13 mouse cellular contexts compared by ENCODE assay signal in the genomic region with DNA sequence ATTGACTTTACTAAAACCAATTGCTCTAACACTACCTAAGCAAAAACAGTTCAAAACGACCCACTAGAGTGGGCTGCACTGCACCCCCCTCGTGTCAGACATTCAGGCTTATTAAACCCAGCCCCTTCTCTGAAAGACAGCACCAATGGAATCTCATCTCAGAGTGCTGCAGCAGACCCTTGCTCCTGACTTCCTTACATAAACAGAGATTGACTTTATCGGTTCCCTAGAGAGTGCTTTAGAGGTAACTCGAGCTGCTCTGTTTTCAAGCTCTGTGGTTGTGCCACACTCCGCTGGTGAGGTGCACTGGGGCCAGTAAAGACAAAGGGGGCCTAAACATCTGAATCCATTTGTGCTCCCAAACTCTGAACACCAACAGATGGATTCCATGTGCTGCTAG.
DNase-seq lines count a peak whose midpoint lies in the region; ATAC-seq and TF ChIP-seq lines count a peak whose summit lies in the region.
"Had no signal": no experiment of that assay in that cellular context is flagged by ENCODE, and none has a peak within 500 bp of the region (broad histone marks: within the 10 kb centered on the region; RNA-seq: fewer than 3 reads in every experiment).

No protein-coding gene starts in this region.

- intact Hi-C loops in heart, postnatal 14 days (cut with DNase I): no loop called here

- H3K27me3 ChIP-seq in heart, embryonic 14.5 days (ENCODE audit: control insufficient read depth, insufficient read depth, low read length): no peaks in the 10 kb centered on the region
- no peaks in the 10 kb centered on the region for H3K27me3 ChIP-seq in midbrain, embryonic 11.5 days (ENCODE audit: control insufficient read depth, insufficient read depth, low read length)
- no peaks in the 10 kb centered on the region for H3K27me3 ChIP-seq in midbrain, postnatal 0 days (ENCODE audit: insufficient read depth, low read length)
- no peaks in the 10 kb centered on the region for H3K27me3 ChIP-seq in embryonic facial prominence, embryonic 13.5 days
- H3K27me3 ChIP-seq: midbrain, embryonic 15.5 days had no signal

- no peak overlapping the region for H3K4me3 ChIP-seq in heart, embryonic 14.5 days (ENCODE audit: control insufficient read depth in 1 of 2, insufficient read depth in 1 of 2, low read depth in 1 of 2, low read length in 2 of 2)
- H3K4me3 ChIP-seq in midbrain, embryonic 11.5 days (ENCODE audit: low read depth, low read length): no peak overlapping the region
- no peak overlapping the region for H3K4me3 ChIP-seq in midbrain, postnatal 0 days (ENCODE audit: low read depth, low read length)
- H3K4me3 ChIP-seq in embryonic facial prominence, embryonic 13.5 days: no peak overlapping the region
- H3K4me3 ChIP-seq: midbrain, embryonic 15.5 days had no signal

- no peak for DNase-seq in heart, postnatal 14 days
- peak; percentile 83 for DNase-seq in midbrain, embryonic 11.5 days (ENCODE audit: low spot score, missing footprints)
- no peak for DNase-seq in midbrain, postnatal 0 days (ENCODE audit: low spot score)
- DNase-seq in retina, embryonic 14.5 days (ENCODE audit: low spot score): peak; percentile 3
- no peak for DNase-seq in thymus, postnatal 14 days
- DNase-seq: adrenal gland, postnatal 25 days; cerebellum, adult 11-12 months; gastrocnemius, postnatal 10 days; lung, adult 2 months had no signal

- H3K4me1 ChIP-seq in heart, embryonic 14.5 days (ENCODE audit: control insufficient read depth in 2 of 2, insufficient read depth in 2 of 2, low read length in 2 of 2): peaks cover 7 to 14% of the 10 kb centered on the region in 2 experiments
- peaks cover 6% of the 10 kb centered on the region; the same call in 1 of the 2 replicates for H3K4me1 ChIP-seq in midbrain, embryonic 11.5 days (ENCODE audit: control insufficient read depth, insufficient read depth, low read length)
- no peaks in the 10 kb centered on the region for H3K4me1 ChIP-seq in midbrain, postnatal 0 days (ENCODE audit: insufficient read depth, low read length)
- peaks cover 22% of the 10 kb centered on the region for H3K4me1 ChIP-seq in embryonic facial prominence, embryonic 13.5 days

- no peaks in the 10 kb centered on the region for H3K9me3 ChIP-seq in heart, embryonic 14.5 days (ENCODE audit: control insufficient read depth, low read length)
- no peaks in the 10 kb centered on the region for H3K9me3 ChIP-seq in midbrain, embryonic 11.5 days (ENCODE audit: control insufficient read depth, low read length)
- no peaks in the 10 kb centered on the region for H3K9me3 ChIP-seq in midbrain, postnatal 0 days (ENCODE audit: low read length)
- no peaks in the 10 kb centered on the region for H3K9me3 ChIP-seq in embryonic facial prominence, embryonic 13.5 days
- H3K9me3 ChIP-seq: midbrain, embryonic 15.5 days had no signal

- ATAC-seq in heart, embryonic 14.5 days (ENCODE audit: insufficient number of reproducible peaks, insufficient read depth, low FRiP score, low read depth): no peak
- ATAC-seq in midbrain, embryonic 11.5 days (ENCODE audit: low FRiP score): no peak
- no peak for ATAC-seq in midbrain, postnatal 0 days (ENCODE audit: low FRiP score)
- peak; percentile 76 for ATAC-seq in embryonic facial prominence, embryonic 13.5 days (ENCODE audit: insufficient number of reproducible peaks, insufficient read depth, low FRiP score, low TSS enrichment, low read depth)
- ATAC-seq in erythroblast, adult 5-6 weeks (replicated peaks; ENCODE audit: low FRiP score, poor library complexity, severe bottlenecking): no peak
- ATAC-seq: midbrain, embryonic 15.5 days had no signal

- TF ChIP-seq CTCF in midbrain, postnatal 0 days (IDR thresholded peaks at IDR 0.05): no peak

- 4% methylated on average over 5 of the region's 5 CpGs for WGBS in heart, embryonic 14.5 days
- WGBS in midbrain, embryonic 11.5 days: 3% methylated on average over 5 of the region's 5 CpGs
- WGBS in midbrain, postnatal 0 days: 8% methylated on average over 5 of the region's 5 CpGs
- WGBS in embryonic facial prominence, embryonic 13.5 days: 2% methylated on average over 5 of the region's 5 CpGs

- 0 out of 2 replicates have a peak overlapping the region, but pooled peaks have one; percentile 11 for H3K9ac ChIP-seq in heart, embryonic 14.5 days (ENCODE audit: low read length)
- H3K9ac ChIP-seq in midbrain, embryonic 11.5 days (ENCODE audit: low read length): no peak overlapping the region
- H3K9ac ChIP-seq in midbrain, postnatal 0 days (replicated peaks; ENCODE audit: low read length, poor library complexity, severe bottlenecking): no peak overlapping the region
- H3K9ac ChIP-seq in embryonic facial prominence, embryonic 13.5 days: no peak overlapping the region
- H3K9ac ChIP-seq: midbrain, embryonic 15.5 days had no signal

- H3K27ac ChIP-seq in heart, embryonic 14.5 days (replicated peaks in 1 of 2; ENCODE audit: control insufficient read depth in 1 of 2, insufficient read depth in 1 of 2, low read depth in 2 of 2, low read length in 2 of 2): 0 out of 4 replicates have a peak overlapping the region, but pooled peaks of 1 of the 2 experiments have one; percentile 14
- H3K27ac ChIP-seq in midbrain, embryonic 11.5 days (ENCODE audit: low read depth, low read length): no peak overlapping the region
- H3K27ac ChIP-seq in midbrain, postnatal 0 days (ENCODE audit: low read depth, low read length): no peak overlapping the region
- peak overlapping the region; percentile 81 for H3K27ac ChIP-seq in embryonic facial prominence, embryonic 13.5 days
- H3K27ac ChIP-seq: midbrain, embryonic 15.5 days had no signal

- peak overlapping the region; percentile 16; the same call in 1 of the 2 replicates for H3K4me2 ChIP-seq in heart, embryonic 14.5 days (ENCODE audit: low read length)
- H3K4me2 ChIP-seq in midbrain, embryonic 11.5 days: no peak overlapping the region
- H3K4me2 ChIP-seq in midbrain, postnatal 0 days (ENCODE audit: low read depth, low read length, poor library complexity, severe bottlenecking): no peak overlapping the region
- peak overlapping the region; percentile 33 for H3K4me2 ChIP-seq in embryonic facial prominence, embryonic 13.5 days
- H3K4me2 ChIP-seq: midbrain, embryonic 15.5 days had no signal

- H3K36me3 ChIP-seq in heart, embryonic 14.5 days (ENCODE audit: control insufficient read depth, insufficient read depth, low read length): no peaks in the 10 kb centered on the region
- no peaks in the 10 kb centered on the region for H3K36me3 ChIP-seq in midbrain, embryonic 11.5 days (ENCODE audit: control insufficient read depth, insufficient read depth, low read length)
- no peaks in the 10 kb centered on the region; the same call in 1 of the 2 replicates for H3K36me3 ChIP-seq in midbrain, postnatal 0 days (ENCODE audit: insufficient read depth, low read length)
- H3K36me3 ChIP-seq in embryonic facial prominence, embryonic 13.5 days: no peaks in the 10 kb centered on the region
- H3K36me3 ChIP-seq: midbrain, embryonic 15.5 days had no signal

Comparison
In these comparisons a context has a peak if more than half of its experiments do, and no peak if none do; other contexts are left out.
1. DNase-seq: peak in midbrain, embryonic 11.5 days (single experiment) and retina, embryonic 14.5 days (single experiment); none in heart, postnatal 14 days (0 of 2), midbrain, postnatal 0 days (single experiment) and thymus, postnatal 14 days (single experiment).
2. H3K4me2 ChIP-seq: peak in heart, embryonic 14.5 days (single experiment) and embryonic facial prominence, embryonic 13.5 days (single experiment); none in midbrain, embryonic 11.5 days (single experiment) and midbrain, postnatal 0 days (single experiment).